Mouse (Mus musculus) kidney, postnatal 14 days (tissue): ENCODE measurements around the gene Tmeff2.

Source experiments
- DNase-seq: peaks from one replicate; pipeline ENCODE4 v3.0.0; 2022; ENCODE audit warnings: mixed read lengths

Gene Tmeff2

DNA sequence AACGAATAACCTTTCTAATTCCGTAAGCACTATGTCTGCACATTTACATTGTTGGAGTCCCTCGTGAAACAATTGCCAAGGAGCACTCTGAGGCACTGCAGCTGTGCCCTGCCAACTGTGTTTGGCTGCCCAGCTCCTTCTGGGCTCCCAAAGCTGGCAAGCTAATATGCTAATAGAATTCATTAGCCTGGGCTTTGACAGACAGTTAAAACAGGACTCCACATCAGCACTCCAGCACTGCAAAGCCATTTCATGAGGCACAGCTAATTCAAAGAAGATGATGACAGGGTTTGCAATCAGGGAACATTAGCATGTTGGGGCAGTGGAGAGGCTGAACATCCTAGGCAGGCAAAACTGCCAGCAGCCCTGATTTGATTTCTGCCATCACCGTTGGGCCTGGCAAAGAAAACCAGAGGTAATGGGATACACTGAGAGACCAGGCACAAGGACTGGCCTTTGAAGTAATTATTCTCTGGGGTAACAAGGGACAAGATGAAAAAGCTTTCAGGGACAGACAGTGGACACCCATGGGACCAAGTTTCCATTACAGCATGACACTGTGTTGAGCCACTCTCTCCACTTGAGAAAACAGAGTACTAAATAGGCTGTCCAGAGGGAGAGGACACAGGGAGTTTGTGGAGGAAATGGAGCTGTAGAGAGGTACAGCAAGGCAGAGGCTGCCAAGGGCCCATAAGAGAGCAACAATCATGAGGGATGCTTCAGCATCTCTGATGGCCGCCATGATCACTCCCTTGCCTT is 316.0 kb downstream of the Tmeff2 start:
- no peak for DNase-seq

DNA sequence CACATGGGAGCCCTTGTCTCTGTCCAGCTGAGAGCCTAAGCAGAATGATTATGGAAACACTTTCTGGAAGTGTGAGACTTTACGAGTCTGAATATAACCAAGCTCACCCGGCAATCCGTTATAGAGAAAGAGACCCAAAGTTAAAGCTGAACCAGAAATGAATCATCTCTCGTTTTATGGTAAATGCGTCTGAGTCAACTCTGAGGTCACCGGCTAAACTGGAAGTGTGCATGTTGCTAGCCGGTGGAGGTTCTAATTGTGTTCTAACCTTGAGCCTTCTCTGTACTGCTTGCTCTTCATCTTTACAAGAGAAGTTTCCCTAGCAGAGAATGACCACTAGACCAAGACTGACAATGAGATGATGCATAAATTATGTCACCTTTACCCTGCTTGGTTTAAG is 316.8 kb downstream of the Tmeff2 start:
- no peak for DNase-seq

DNA sequence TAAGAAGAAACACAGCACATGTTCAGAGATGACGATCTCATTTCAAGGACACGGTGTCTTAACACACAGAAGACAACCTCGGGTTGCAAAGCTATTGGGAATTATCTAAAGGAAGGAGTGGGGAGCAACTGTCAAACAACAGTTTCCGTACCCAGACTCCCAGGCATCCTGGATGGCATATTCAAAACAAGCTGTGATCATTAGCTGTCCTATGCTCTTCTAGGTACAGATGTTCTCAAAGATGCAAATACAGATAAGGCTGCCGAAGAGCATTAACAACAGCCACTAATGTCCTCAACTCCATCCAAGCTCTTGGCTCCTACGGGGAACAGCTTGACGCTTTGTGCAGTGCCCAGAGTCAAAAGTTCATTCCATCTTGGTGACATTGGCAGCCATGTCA is 324.7 kb downstream of the Tmeff2 start:
- DNase-seq: no peak
